Mouse (Mus musculus) CD8-positive naive resting alpha-beta T cell, adult 2 months (primary cell): ENCODE measurements at regions not wholly inside any gene's neighbourhood (a gene's known extent, or its start where the extent isn't known, plus 50 kb on each side); places are given as distances from the start of the nearest gene placed in this dataset.

Experiments
- DNase-seq, 2 experiments: peaks; one replicate each; pipeline ENCODE4 v3.0.0; 2022; ENCODE audit warnings: low read depth in 2 of 2, low spot score in 2 of 2

DNA sequence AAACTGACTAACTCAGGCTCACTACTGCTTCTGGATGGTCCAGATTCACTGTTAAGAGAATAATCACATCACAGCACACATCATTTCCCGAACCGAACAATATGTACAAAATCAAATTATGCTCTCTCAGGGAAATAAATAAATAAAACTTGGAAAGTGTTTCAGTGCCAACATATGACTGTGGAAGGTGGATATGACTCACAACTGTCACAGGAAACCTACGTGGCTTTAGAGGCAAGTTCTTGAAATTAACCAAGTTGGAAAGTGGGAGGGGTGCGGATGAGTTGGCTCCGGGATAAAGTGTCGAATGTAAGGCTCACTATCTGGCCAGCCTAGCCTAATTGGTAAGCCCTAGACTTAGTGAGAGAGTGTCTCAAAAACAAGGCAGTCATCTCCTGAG is 69.1 kb upstream of the Zdhhc17 start:
- DNase-seq, result no peak

DNA sequence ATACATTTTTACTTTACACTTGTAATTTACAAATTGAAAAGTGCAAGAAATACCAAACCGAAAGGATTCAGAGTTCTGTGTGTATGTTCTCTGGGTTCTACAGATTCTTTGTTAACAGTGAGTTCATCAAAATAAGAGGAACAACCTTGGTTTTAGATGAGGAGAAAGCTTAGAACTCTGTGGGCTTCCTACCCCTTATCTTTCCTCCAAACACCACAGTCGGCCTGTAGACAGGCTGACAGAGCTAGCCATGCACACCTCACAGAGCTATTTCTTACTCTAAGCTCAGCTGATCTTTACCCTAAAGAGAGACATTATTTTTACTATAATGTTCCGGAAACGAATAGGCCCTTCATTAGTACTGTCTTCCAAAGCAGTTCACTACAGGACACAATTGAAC is 67.7 kb upstream of the Zdhhc17 start:
- no peak for DNase-seq

DNA sequence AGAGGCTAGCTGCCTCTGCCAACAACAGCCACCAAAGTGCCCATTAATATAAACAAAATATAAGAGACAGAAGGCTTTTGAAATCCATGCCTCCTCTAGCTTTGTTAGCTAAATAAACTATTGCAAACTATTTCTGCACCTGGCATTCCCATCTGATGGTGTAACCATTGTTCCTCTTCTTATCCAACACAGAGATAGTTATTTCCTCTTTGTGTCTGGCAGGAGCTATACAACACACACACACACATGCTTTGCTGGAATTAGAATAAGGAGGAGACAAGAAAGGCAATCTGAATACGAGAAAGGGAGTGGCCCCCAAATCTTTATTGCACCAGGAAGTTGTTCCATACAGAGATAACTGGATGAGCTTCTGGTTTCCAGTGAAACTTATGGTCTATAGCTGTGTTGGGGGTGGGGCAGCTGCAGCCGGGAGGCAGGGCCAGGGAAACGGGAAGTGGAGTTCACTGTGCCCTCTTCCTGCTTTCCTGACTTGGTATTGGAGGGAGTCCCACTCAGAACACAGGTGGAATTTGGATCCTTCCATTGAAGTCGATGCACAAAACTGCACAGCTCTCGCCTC is 64.0 kb upstream of the Zdhhc17 start:
- DNase-seq, result no peak

DNA sequence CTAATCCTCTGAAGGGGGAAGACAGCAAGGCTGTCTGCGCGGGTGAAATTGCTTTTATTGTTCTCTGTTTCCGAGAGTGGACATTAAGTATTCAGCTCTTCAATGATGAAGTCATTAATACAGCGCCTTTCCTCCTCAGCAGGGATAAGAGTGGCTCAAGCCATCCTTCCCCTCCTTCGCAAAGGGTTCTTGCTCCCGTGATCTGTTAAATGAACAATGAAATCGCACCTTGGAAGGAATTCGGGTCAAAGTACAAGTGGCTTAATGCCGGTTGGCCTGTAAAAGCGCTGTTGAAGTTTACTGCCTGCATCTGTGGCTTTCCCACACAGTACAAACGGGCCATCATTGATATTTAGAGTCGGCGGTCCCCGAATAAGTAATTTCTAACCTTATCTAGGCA is 63.3 kb upstream of the Zdhhc17 start:
- no peak for DNase-seq

GRCm38 (mm10) chr10:111072554-111072909 is 62.6 kb upstream of the Zdhhc17 start:
- DNase-seq, result no peak

GRCm38 (mm10) chr10:111071805-111072553 is 62.0 kb upstream of the Zdhhc17 start:
- DNase-seq, result no peak

- DNase-seq, result no peak
These were observed 56.2 kb upstream of the Zdhhc17 start for GRCm38 (mm10) chr10:111066146-111066545.

DNA sequence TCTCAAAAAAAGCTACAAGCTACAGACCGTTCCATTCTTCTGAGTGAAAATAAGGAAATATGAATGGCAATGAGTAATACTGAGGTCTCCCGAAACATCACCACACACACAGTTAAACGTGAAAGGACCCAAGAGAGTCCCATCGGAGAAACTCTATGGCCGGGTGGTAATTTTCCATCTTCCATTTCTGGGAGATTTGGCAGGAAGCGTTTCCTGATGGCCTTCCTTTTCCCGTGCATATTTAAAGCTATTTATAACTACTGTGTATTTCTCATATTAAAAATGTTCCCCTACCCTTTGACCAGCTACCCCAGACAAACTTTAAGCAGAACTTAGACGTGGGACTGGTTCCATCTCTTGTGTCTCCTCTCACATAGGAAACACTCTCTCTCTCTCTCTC is 50.7 kb upstream of the Zdhhc17 start:
- no peak for DNase-seq
